8 mouse cellular contexts compared by ENCODE assay signal in genomic region chrX:36796163-36796581, GRCm38 (mm10). TPM values are rescaled to one million over a fixed set of nuclear protein-coding genes. Genes with fewer than 3 reads are reported as not detected.
DNase-seq lines count a peak whose midpoint lies in the region; ATAC-seq lines count a peak whose summit lies in the region.

No protein-coding gene starts in this region.

- 23% methylated on average over 41 of the region's 41 CpGs for WGBS in intestine, embryonic 16.5 days
- 13% methylated on average over 41 of the region's 41 CpGs for WGBS in midbrain, embryonic 10.5 days

- DNase-seq in adrenal gland, adult (ENCODE audit: inconsistent age in 2 of 2, low spot score in 1 of 2): peak; percentile 87 to 94
- peak; percentile 83 for DNase-seq in embryo, embryonic 11 days
- DNase-seq in gastrocnemius, postnatal 36 days: peak; percentile 71 to 78
- DNase-seq in left cerebral cortex, postnatal 36 days (ENCODE audit: low spot score in 2 of 2): peak; percentile 80 to 84
- DNase-seq in midbrain, embryonic 10.5 days (ENCODE audit: low spot score): peak; percentile 76
- DNase-seq in right cerebral cortex, postnatal 36 days (ENCODE audit: low spot score in 2 of 2): peak; percentile 72 to 74
- DNase-seq in urinary bladder, postnatal 4 days (ENCODE audit: low spot score in 2 of 2): peak; percentile 76 to 86

- H3K27me3 ChIP-seq in intestine, embryonic 16.5 days (replicated peaks; ENCODE audit: control insufficient read depth, insufficient read depth, low read length): no peaks in the 10 kb centered on the region
- no peaks in the 10 kb centered on the region for H3K27me3 ChIP-seq in midbrain, embryonic 10.5 days (ENCODE audit: low read depth, poor library complexity, severe bottlenecking)

- H3K27ac ChIP-seq in intestine, embryonic 16.5 days (ENCODE audit: low read length): peak overlapping the region; percentile 90
- peak overlapping the region; percentile 89 for H3K27ac ChIP-seq in midbrain, embryonic 10.5 days (replicated peaks)

- H3K4me3 ChIP-seq in intestine, embryonic 16.5 days (ENCODE audit: low read length): peak overlapping the region; percentile 64
- H3K4me3 ChIP-seq in midbrain, embryonic 10.5 days: peak overlapping the region; percentile 69

- H3K4me2 ChIP-seq in intestine, embryonic 16.5 days (ENCODE audit: low read depth, low read length): peak overlapping the region; percentile 39

- peak; percentile 77 for ATAC-seq in intestine, embryonic 16.5 days

- H3K9me3 ChIP-seq in intestine, embryonic 16.5 days (ENCODE audit: control insufficient read depth, low read length): no peaks in the 10 kb centered on the region
- peaks cover 8% of the 10 kb centered on the region; the same call in 1 of the 2 replicates for H3K9me3 ChIP-seq in midbrain, embryonic 10.5 days (replicated peaks)

- H3K9ac ChIP-seq in intestine, embryonic 16.5 days (ENCODE audit: low read depth, low read length): peak overlapping the region; percentile 79

- intact Hi-C loops in gastrocnemius, postnatal 36 days (cut with DNase I): no loop called here
- intact Hi-C loops in left cerebral cortex, postnatal 36 days (cut with DNase I): no loop called here

- no peaks in the 10 kb centered on the region for H3K4me1 ChIP-seq in intestine, embryonic 16.5 days (ENCODE audit: control insufficient read depth, insufficient read depth, low read length)
- peaks cover 14% of the 10 kb centered on the region for H3K4me1 ChIP-seq in midbrain, embryonic 10.5 days

- H3K36me3 ChIP-seq in intestine, embryonic 16.5 days (ENCODE audit: control insufficient read depth, insufficient read depth, low read length): no peaks in the 10 kb centered on the region
- peaks cover 20% of the 10 kb centered on the region for H3K36me3 ChIP-seq in midbrain, embryonic 10.5 days

RNA-seq across cellular contexts. Expression of gene Slc25a5, which starts 0.7 kb away (rescaled TPM):
- 10 to 100 TPM; 69.8 to 72.5 TPM for total RNA-seq in gastrocnemius, postnatal 36 days (2021)
- polyA plus RNA-seq in intestine, embryonic 16.5 days (2015; fragmentation: Nextera tagmentation; extraction: Ambion mirVana): 1,210 and 1,225 TPM in 2 replicates
- total RNA-seq in left cerebral cortex, postnatal 36 days (2021): 100 to 1,000 TPM; 312 to 340 TPM
- 854 and 880 TPM in 2 replicates for polyA plus RNA-seq in midbrain, embryonic 10.5 days (2016; fragmentation: Nextera tagmentation; extraction: Ambion mirVana)

RNA-seq across cellular contexts. Expression of gene Slc25a43, which starts 52.7 kb away (rescaled TPM):
- total RNA-seq in gastrocnemius, postnatal 36 days (2021): under 1 TPM in 1 of 2 experiments, not detected in 1; 0.22 TPM
- polyA plus RNA-seq in intestine, embryonic 16.5 days (2015; fragmentation: Nextera tagmentation; extraction: Ambion mirVana): 4.4 and 4.7 TPM in 2 replicates
- under 1 TPM; 0.35 to 0.48 TPM for total RNA-seq in left cerebral cortex, postnatal 36 days (2021)
- 0.99 and 1.6 TPM in 2 replicates for polyA plus RNA-seq in midbrain, embryonic 10.5 days (2016; fragmentation: Nextera tagmentation; extraction: Ambion mirVana)

Comparison
In these comparisons a context has a peak if more than half of its experiments do, and no peak if none do; other contexts are left out.
1. Peak in every context shown above with its lines: DNase-seq, ATAC-seq, H3K4me3 ChIP-seq and H3K27ac ChIP-seq.
2. RNA of gene Slc25a5, which starts 0.7 kb away (total RNA-seq): 312 to 340 TPM in left cerebral cortex, postnatal 36 days; 69.8 to 72.5 TPM in gastrocnemius, postnatal 36 days; every median in the first group is over 4 times any median in the second.